Mouse (Mus musculus): Measurements from ENCODE around the gene Atat1. TPM values are rescaled to one million over a fixed set of nuclear protein-coding genes. Genes with fewer than 3 reads are reported as not detected.

Atat1 gene
- polyA plus RNA-seq, 1 experiment from 2014 or later: 45.4 TPM

- Histone ChIP-seq H3K4me1 (ENCODE audit: control insufficient read depth, insufficient read depth, low read length) (no peaks in the 10 kb centered on the region), H3K27me3 (replicated peaks; ENCODE audit: control insufficient read depth, insufficient read depth, low read length) (no peaks in the 10 kb centered on the region), H3K9ac (ENCODE audit: low read depth, low read length) (no peak overlapping the region), H3K4me2 (ENCODE audit: low read depth, low read length) (no peak overlapping the region), H3K4me3 (ENCODE audit: low read length) (no peak overlapping the region), H3K36me3 (ENCODE audit: control insufficient read depth, insufficient read depth, low read length) (peaks cover 32% of the 10 kb centered on the region), H3K27ac (ENCODE audit: low read length) (no peak overlapping the region), H3K9me3 (ENCODE audit: control insufficient read depth, low read length) (no peaks in the 10 kb centered on the region)
- no peak for ATAC-seq
- 70% methylated on average over 11 of the region's 17 CpGs for WGBS
Observed at GRCm38 (mm10) chr17:35887725-35888124, 22.1 kb downstream of the Atat1 start.

- no peak overlapping the region for H3K4me3 ChIP-seq (ENCODE audit: low read length)
- H3K4me1 ChIP-seq (ENCODE audit: control insufficient read depth, insufficient read depth, low read length): peaks cover 4% of the 10 kb centered on the region; the same call in 1 of the 2 replicates
- H3K9ac ChIP-seq (ENCODE audit: low read depth, low read length): no peak overlapping the region
- H3K36me3 ChIP-seq (ENCODE audit: control insufficient read depth, insufficient read depth, low read length): peaks cover 37% of the 10 kb centered on the region
- no peak overlapping the region for H3K4me2 ChIP-seq (ENCODE audit: low read depth, low read length)
- ATAC-seq: no peak
- H3K27me3 ChIP-seq (replicated peaks; ENCODE audit: control insufficient read depth, insufficient read depth, low read length): no peaks in the 10 kb centered on the region
- H3K27ac ChIP-seq (ENCODE audit: low read length): no peak overlapping the region
- WGBS: 97% methylated on average over 14 of the region's 14 CpGs
- H3K9me3 ChIP-seq (ENCODE audit: control insufficient read depth, low read length): no peaks in the 10 kb centered on the region
Observed at GRCm38 (mm10) chr17:35883777-35884176, 26.1 kb downstream of the Atat1 start.

- H3K27me3 ChIP-seq (replicated peaks; ENCODE audit: control insufficient read depth, insufficient read depth, low read length): no peaks in the 10 kb centered on the region
- H3K36me3 ChIP-seq (ENCODE audit: control insufficient read depth, insufficient read depth, low read length): peaks cover 33% of the 10 kb centered on the region
- H3K4me1 ChIP-seq (ENCODE audit: control insufficient read depth, insufficient read depth, low read length): peaks cover 4% of the 10 kb centered on the region; the same call in 1 of the 2 replicates
- 93% methylated on average over 17 of the region's 17 CpGs for WGBS
- no peak overlapping the region for H3K4me3 ChIP-seq (ENCODE audit: low read length)
- H3K9ac ChIP-seq (ENCODE audit: low read depth, low read length): no peak overlapping the region
- H3K4me2 ChIP-seq (ENCODE audit: low read depth, low read length): no peak overlapping the region
- ATAC-seq: no peak
- H3K27ac ChIP-seq (ENCODE audit: low read length): no peak overlapping the region
- no peaks in the 10 kb centered on the region for H3K9me3 ChIP-seq (ENCODE audit: control insufficient read depth, low read length)
Observed at GRCm38 (mm10) chr17:35882924-35883323, 27.0 kb downstream of the Atat1 start.

- H3K36me3 ChIP-seq (ENCODE audit: control insufficient read depth, insufficient read depth, low read length): peaks cover 21% of the 10 kb centered on the region; the same call in 1 of the 2 replicates
- H3K9ac ChIP-seq (ENCODE audit: low read depth, low read length): peak within 1 kb of the TSS; percentile 93
- peak; percentile 94 for ATAC-seq
- WGBS: 5% methylated on average over 66 of the region's 66 CpGs
- peaks cover 4% of the 10 kb centered on the region; the same call in 1 of the 2 replicates for H3K4me1 ChIP-seq (ENCODE audit: control insufficient read depth, insufficient read depth, low read length)
- H3K9me3 ChIP-seq (ENCODE audit: control insufficient read depth, low read length): no peaks in the 10 kb centered on the region
- H3K27me3 ChIP-seq (replicated peaks; ENCODE audit: control insufficient read depth, insufficient read depth, low read length): no peaks in the 10 kb centered on the region
- H3K4me3 ChIP-seq (ENCODE audit: low read length): peak within 1 kb of the TSS; percentile 89
- H3K4me2 ChIP-seq (ENCODE audit: low read depth, low read length): peak within 1 kb of the TSS; percentile 67
- H3K27ac ChIP-seq (ENCODE audit: low read length): peak within 1 kb of the TSS; percentile 73
Observed at GRCm38 (mm10) chr17:35879245-35880057, 30.4 kb downstream of the Atat1 start, which contains the start of gene Dhx16. Gene Dhx16, plus strand, starts transcription at chr17:35879819.

DNA sequence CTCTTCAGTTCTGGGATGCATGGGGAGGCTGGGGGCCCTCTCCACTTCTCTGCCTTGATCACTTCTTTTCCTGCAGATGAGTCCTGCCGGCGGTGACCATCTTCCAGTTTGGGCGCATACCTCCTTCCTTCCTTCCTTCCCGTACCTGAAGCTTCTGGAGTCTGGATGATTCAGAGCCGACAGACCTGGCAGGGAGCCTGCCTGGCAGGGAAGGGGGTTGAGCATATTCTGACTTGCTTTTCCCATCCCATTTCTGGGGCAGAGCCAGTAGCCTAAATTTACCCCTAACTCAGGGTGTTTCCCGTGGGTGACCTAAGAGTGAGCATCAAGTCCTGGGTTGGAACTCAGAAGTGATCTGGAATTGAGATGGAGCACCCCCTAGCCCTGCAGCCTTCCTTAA, 35.2 kb downstream of the Atat1 start:
- Histone ChIP-seq H3K4me2 (ENCODE audit: low read depth, low read length) (no peak overlapping the region), H3K9ac (ENCODE audit: low read depth, low read length) (no peak overlapping the region), H3K27ac (ENCODE audit: low read length) (no peak overlapping the region), H3K9me3 (ENCODE audit: control insufficient read depth, low read length) (0 out of 2 replicates have a peak, but pooled peaks cover 4% of the 10 kb centered on the region), H3K36me3 (ENCODE audit: control insufficient read depth, insufficient read depth, low read length) (no peaks in the 10 kb centered on the region; the same call in 1 of the 2 replicates), H3K4me1 (ENCODE audit: control insufficient read depth, insufficient read depth, low read length) (peaks cover 23% of the 10 kb centered on the region), H3K4me3 (ENCODE audit: low read length) (no peak overlapping the region), H3K27me3 (replicated peaks; ENCODE audit: control insufficient read depth, insufficient read depth, low read length) (no peaks in the 10 kb centered on the region)
- no peak for ATAC-seq
- WGBS: 84% methylated on average over 6 of the region's 6 CpGs

DNA sequence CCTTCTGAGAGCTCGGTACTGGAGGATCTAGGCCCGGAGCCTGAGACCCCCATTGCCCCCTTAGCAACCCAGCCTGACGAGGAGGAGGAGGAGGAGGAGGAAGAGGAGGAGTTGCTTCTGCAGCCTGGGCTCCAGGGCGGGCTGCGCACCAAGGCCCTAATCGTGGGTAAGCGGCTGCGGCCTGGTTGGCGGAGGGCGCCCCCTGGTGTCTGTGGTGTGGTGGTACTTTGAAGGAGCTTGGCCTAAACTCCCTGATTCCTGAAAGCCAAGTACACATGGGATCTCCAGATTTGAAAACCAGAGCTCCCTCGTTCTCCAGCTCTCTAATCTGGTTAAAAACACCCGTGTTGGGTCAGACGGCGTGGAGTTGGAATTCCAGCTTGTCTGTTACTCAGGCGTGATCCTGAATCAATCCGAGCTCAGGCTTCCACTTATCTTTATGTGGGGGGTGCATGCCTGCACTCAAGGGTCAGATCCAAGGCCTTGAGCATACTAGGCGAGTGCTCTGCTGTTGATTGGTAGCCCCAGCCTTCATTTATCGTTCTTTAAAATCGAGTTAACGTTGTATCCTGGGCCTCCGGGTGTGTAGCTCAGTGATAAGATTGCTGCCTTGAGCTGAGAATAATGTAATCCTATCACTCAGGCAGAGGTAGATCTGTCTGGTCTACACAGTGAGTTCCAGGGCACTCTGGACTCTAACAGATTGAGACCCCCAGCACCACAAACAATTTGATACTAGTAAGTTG, 35.9 kb downstream of the Atat1 start:
- H3K4me3 ChIP-seq (ENCODE audit: low read length): no peak overlapping the region
- ATAC-seq: peak; percentile 50; the same call in 1 of the 2 replicates
- WGBS: 24% methylated on average over 21 of the region's 21 CpGs
- H3K4me2 ChIP-seq (ENCODE audit: low read depth, low read length): no peak overlapping the region
- no peaks in the 10 kb centered on the region for H3K27me3 ChIP-seq (replicated peaks; ENCODE audit: control insufficient read depth, insufficient read depth, low read length)
- peaks cover 30% of the 10 kb centered on the region for H3K4me1 ChIP-seq (ENCODE audit: control insufficient read depth, insufficient read depth, low read length)
- peak overlapping the region; percentile 34 for H3K9ac ChIP-seq (ENCODE audit: low read depth, low read length)
- H3K27ac ChIP-seq (ENCODE audit: low read length): no peak overlapping the region
- 0 out of 2 replicates have a peak, but pooled peaks cover 4% of the 10 kb centered on the region for H3K9me3 ChIP-seq (ENCODE audit: control insufficient read depth, low read length)
- H3K36me3 ChIP-seq (ENCODE audit: control insufficient read depth, insufficient read depth, low read length): no peaks in the 10 kb centered on the region; the same call in 1 of the 2 replicates

DNA sequence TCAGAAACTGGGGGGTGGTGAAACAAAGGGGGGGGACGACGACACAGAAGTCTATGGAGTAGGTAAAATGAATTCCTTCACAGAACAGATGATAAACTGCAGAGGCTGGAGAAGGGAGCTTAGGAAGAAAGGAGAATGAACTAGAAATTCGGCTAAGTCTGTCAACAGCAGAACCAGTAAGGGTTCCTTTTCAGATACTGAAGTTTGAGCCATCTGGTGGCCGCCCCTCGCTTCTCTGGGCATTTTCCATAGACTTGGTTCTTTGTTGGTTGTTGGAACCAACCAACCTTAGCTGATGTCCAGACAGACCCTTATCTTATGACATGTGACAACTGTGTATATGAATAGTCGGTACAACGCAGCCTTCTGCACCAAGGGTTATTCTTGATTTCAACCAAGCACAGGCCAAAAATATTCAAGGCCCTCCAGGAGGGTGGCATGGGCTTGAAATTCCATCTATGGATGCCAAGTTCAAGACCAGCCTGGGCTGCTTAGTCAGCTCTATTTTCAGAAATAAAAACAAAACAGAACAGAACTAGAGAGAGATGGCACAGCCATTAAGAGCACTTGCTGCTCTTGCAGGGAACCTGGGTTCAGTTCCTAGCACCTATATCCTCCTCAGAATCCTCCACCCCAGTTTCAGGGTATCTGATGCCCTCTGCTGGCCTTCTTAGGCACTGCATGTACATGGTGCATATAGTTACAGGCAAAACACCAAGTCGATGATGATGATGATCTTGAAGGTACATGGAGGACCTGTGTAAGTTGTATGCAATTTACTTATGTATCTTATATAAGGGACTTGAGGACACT, 38.8 kb downstream of the Atat1 start:
- H3K9me3 ChIP-seq (ENCODE audit: control insufficient read depth, low read length): 0 out of 2 replicates have a peak, but pooled peaks cover 4% of the 10 kb centered on the region
- H3K9ac ChIP-seq (ENCODE audit: low read depth, low read length): no peak overlapping the region
- H3K27me3 ChIP-seq (replicated peaks; ENCODE audit: control insufficient read depth, insufficient read depth, low read length): no peaks in the 10 kb centered on the region
- 78% methylated on average over 8 of the region's 8 CpGs for WGBS
- H3K27ac ChIP-seq (ENCODE audit: low read length): peak overlapping the region; percentile 89
- no peak for ATAC-seq
- H3K4me2 ChIP-seq (ENCODE audit: low read depth, low read length): peak overlapping the region; percentile 81
- peak overlapping the region; percentile 62 for H3K4me3 ChIP-seq (ENCODE audit: low read length)
- H3K36me3 ChIP-seq (ENCODE audit: control insufficient read depth, insufficient read depth, low read length): no peaks in the 10 kb centered on the region; the same call in 1 of the 2 replicates
- peaks cover 35% of the 10 kb centered on the region for H3K4me1 ChIP-seq (ENCODE audit: control insufficient read depth, insufficient read depth, low read length)

- peaks cover 35% of the 10 kb centered on the region for H3K4me1 ChIP-seq (ENCODE audit: control insufficient read depth, insufficient read depth, low read length)
- H3K27me3 ChIP-seq (replicated peaks; ENCODE audit: control insufficient read depth, insufficient read depth, low read length): no peaks in the 10 kb centered on the region
- peak overlapping the region; percentile 81 for H3K4me2 ChIP-seq (ENCODE audit: low read depth, low read length)
- peak overlapping the region; percentile 77 for H3K9ac ChIP-seq (ENCODE audit: low read depth, low read length)
- H3K27ac ChIP-seq (ENCODE audit: low read length): peak overlapping the region; percentile 89
- ATAC-seq: 0 out of 2 replicates have a peak, but pooled peaks have one; percentile 1
- peak overlapping the region; percentile 62 for H3K4me3 ChIP-seq (ENCODE audit: low read length)
- WGBS: 41% methylated on average over 9 of the region's 9 CpGs
- no peaks in the 10 kb centered on the region; the same call in 1 of the 2 replicates for H3K36me3 ChIP-seq (ENCODE audit: control insufficient read depth, insufficient read depth, low read length)
- H3K9me3 ChIP-seq (ENCODE audit: control insufficient read depth, low read length): 0 out of 2 replicates have a peak, but pooled peaks cover 4% of the 10 kb centered on the region
Observed at GRCm38 (mm10) chr17:35870151-35870883, 39.6 kb downstream of the Atat1 start.

Data from intestine, embryonic 16.5 days (tissue).